Mouse (Mus musculus) fat pad, adult 2 months (tissue): ENCODE data around the gene Heatr5a.

Source experiments
- DNase-seq: peaks from one replicate; pipeline ENCODE4 v3.0.0-alpha.2; 2011; ENCODE audit warnings: low read depth, low spot score; ENCODE audit errors: extremely low read depth

Heatr5a gene

DNA sequence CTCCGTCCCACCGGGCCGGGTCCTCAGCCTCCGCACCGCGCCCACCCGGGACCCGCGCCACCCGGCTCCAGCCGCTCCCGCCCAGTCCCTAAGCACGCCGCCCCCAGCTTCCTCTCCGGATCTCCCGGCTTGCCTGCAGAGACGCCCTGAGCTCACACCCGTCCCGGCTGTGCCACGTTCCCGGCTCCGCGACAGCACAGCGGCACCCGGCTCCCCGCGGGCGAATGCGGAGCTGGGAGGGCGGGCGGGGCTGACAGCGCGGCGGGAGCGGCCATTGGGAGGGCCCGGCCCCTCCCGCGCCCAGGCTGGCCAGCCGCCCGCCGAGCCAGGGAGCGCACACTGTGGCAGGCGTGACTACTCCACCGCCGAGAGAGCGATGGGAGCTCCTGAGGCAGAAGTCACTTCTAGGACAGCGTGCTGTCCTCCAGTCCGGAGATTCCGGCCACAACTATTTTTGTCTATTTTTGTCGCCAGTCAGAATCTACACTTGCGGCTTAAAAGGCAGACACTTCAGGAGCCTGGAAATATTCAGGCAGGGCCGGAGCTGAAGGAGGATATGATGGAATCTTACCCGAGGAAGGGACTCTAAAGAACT is at the start of gene Heatr5a:
Gene Heatr5a, minus strand, starts transcription at position 252 of the 595 bp plus-strand sequence.
- no peak for DNase-seq

DNA sequence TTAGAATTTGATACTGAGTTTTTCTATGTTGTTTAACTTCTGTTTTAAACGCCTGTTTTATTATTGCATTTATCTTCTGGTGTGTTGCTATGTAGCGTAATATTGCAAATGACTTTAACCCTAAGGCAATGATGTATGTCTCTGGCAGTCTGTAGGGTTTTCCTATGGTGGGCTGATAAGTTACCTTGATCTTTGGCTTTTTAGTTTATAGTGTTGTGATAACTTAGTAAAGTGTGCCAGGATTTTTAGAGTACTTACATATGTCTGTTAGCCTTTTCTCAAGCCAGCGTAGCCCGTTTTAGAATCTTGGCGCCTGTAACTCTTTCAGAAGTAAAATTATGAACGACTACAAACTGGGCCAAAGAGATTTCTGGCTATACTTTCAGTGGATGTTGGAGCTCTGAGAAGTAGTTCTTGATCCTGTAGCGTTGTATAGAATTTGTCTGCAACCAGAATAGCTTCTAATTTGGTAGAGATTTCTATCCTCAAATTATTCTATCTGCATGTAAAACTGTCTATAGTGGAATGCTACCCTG is 43.4 kb upstream of the Heatr5a start:
- no peak for DNase-seq

DNA sequence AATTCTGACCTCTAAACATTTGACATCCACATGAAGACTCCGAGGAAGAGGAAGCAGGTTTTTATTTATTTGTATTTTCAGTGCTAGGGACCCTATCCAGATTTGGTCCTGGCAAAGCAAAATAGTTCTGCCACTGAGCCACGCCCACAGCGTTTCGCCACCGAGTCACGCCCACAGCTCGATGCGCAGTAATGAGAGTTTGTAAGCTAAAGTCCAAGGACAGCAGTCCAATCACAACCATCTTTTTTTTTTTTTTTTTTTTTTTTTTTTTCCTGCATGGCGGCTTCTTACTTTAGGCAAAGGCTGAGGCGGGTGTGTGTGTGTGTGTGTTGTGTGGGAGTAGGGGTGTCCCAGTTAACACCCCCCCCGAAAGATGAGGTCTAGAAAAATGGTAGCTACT is 42.9 kb upstream of the Heatr5a start:
- DNase-seq = no peak

DNA sequence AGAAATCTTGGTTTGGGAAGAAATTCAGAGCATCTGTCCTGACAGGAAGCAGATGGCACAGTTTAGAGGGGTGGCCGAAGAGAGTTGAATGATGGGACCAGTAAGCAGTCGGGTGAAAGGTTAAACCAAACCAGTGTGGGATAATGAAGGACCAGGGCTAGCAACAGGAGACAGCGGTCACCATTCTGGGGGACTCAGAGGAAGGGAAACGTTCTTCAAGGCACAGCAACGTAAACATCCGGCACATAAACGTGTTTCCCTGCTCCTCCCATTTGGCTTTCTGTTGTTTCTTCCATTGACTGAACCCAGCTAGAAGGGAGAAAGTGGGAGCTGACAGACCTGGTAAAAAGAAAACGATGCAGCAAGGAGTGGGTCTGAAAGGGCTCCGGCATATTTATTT is 42.2 kb upstream of the Heatr5a start:
- DNase-seq = no peak

DNA sequence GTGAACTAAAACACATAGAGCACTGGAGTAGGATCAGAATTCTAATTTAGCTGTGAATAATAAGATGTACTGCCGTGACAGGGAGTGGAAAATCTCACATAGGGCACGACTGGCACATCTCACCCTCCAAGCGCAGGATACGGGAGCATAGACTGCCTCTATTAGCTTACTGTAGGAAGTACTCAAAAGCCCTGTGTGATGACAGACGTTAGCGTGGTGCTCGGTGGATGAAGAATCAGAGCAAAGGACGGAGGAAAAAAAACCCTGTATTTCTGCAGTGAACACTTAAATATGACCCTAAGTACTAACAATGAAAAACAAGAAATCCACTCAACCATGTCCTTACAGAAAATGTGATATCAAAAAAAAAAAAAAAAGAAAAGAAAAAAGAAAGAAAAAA is 41.0 kb upstream of the Heatr5a start:
- no peak for DNase-seq

DNA sequence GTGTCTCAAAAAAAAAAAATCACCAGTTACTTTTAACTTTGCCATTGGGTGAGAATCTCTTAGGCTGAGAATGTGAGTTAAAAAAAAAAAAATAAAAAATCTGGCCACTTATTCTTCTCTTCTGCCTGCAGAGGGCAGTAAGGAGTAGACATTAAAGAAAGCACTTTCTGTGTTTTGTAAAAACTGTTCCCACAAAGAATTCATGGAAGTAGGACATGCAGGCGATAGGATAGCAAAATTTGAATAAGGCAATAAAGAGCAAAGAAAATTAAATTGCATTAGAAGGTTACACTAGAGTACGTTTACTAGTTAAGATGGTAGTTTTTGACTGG is 39.5 kb upstream of the Heatr5a start:
- DNase-seq = no peak

DNA sequence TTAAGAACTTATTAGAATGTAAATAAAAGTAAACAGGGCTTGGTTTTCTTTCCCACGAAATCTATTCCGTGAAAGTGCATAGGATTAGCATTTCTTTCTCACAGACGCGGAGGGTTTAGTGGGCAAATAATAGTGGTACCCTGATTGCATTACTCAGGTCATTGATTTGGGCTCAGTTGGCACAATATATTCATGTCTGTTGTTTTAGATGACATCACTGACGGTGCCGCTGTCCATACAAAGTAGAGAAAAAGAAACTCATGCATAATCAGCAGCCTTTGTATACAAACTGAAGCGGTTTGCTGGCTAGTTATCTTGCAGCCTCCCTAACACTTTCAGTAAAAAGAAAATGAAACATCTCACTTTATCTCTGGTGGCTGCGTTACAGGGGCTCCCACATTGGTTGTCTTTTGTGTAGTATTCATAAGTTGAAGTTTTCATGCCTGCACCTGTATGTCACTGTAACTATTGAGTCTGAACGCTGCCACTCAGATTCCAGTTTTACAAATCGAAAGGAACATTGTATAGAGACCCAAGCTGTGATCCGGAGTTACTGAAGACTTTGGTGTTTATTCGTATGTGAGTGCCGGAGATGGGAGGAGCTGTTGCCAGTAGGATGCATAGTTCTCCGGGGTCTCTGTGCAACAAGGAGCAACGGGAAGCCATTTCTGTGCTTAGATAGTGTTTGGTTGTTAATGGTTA is 39.0 kb upstream of the Heatr5a start:
- no peak for DNase-seq

DNA sequence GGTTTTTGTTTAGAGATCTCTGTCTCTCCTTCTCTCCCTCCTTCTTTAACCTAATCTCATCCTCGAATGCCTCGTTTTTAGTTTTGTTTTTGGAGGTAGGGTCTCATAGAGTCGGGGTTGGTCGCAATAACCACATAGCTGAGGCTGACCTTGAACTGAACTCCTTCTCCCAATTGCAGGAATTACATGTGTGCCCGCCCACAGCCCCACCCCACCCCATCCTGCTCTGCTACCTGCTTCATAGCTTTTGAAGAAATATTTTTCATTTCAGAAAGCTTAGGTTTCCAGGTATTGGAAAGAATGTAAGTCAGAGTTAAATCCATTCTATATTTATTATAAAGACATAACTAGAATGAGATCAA is 35.5 kb upstream of the Heatr5a start:
- no peak for DNase-seq

DNA sequence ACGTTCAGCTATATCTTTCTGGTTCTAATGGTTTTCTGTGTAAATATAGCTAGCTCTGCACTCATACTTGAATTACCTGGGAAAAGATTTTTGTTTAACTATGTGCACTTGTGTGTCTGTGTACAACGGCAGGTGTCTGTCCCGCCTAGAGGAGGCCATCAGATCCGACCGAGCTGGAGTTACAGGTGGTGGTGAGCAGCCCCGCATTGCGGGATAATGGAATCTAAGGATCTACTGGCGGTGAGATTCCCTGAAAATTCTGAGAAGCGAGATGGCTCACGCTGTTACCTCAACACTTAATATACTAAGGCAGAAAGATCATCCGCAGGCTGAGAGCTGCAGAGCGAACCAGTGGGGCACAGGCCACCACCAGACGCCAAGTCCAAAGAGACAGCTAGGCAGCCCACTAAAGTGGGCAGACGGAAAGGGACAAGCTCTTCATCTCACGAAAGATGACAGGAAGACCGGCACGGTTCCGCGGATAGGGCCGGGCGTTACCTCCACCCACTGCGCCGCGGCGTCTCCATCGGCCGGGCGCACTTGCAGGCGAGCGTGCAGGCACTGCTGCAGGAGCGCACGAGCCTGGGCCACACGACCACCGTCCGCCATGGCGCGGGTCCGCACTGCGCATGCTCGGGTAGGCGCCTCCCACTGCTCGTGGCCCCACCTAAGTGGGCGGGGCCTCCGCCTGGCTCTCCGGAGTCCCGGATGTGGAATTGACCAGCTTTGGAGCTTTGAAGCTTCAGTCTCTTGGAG is 34.9 kb upstream of the Heatr5a start, which contains the start of gene Dtd2:
Gene Dtd2, minus strand, starts transcription at position 625 of the 756 bp plus-strand sequence.
- DNase-seq = no peak

DNA sequence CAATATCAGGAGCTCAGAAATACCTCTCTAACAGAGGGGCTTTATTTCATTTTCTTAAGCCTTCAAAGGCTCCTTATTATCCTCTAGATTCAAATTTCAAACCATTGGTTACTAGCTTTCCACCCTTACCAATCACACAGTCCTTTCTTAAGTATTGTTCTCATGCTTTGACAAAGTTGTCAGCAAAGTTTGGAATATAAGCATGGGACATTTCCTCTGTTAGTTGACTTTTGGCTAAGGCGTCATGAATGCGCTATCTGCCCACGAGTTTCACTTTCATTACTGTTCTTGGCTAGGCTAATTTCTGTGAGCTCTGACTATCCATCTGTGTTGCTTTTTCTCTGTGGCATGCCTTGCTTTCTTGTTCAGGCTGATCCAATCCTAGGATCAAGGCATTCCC is 31.6 kb upstream of the Heatr5a start:
- DNase-seq = no peak

DNA sequence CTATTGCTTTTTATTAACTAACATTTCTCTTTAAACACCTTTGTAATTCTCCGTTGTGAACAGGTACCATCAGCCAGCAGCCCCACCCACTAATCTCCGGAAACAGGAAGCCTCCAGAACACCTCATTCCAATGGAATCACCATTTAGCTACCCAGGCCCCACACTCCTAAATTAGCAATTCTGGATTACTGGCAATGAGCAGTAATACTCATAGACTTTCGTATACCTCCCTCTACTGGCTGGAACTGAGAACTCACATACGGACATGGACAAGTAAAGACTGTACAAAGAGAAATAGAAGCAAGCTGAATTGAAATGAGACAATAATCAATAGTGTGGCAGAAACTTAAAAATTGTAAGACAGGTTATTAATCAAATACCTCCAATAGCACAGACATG is 30.4 kb upstream of the Heatr5a start:
- no peak for DNase-seq

DNA sequence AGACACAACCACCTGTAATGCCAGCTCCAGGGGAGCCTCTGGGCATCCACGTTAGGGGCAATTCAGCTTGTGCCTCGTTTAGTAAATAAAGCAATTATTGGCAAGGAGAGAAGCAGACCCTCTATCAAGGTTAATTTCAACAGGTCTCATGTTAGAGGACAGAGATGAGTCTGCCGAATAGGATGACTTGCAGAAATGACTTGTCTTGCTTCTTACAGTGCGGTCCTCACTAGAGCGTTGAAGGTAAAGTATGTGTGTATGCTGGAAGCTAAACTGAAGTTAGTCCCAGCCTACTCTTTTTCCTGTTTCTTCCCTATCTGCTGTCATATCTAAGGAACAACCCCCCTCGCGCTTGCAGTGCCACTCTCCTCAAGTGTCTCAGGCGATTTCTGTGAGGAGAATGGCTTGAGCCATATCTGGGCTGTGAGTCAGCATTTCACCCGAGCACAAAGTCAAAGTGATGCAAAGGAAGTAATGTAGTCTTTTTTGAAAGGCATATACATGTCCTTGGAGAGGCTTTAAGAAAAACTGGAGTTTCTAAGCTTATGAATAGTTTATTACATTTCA is 27.3 kb upstream of the Heatr5a start:
- no peak for DNase-seq

DNA sequence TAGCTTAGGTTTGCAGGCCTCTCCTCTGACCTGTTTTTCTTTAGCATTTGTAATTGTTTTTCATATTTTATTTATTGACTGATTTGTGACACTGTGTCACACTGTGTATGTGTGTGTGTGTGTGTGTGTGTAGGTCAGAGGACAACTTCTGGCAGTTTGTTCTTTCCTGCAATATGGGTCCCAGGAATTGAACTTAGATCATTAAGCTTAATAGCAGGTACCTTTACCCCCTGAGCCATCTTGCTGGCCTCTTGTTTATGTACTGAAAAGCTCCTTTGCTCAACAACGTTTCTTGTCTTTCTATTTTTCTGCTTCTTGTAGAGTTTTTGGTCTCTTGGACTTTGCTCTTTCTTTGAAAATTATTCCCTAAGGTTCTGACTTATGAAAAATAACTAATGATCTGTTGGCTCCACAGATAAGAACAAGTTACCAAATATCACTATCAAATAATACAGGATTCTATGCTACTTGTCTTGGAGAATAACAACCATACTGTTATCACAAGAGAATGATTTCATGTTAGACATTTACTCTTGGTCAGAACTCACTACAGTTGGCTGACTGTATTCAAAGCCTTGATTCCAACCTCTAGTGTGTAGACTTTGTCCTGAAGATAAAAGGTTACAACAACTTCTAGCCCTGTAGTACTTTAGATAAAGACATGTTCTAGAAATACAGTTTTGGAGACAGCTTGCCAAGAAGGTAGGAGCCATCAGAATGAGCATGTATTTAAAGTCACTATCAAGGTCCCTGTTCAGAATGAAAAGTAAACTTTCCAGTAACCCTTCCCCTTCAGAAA is 24.8 kb upstream of the Heatr5a start:
- no peak for DNase-seq

DNA sequence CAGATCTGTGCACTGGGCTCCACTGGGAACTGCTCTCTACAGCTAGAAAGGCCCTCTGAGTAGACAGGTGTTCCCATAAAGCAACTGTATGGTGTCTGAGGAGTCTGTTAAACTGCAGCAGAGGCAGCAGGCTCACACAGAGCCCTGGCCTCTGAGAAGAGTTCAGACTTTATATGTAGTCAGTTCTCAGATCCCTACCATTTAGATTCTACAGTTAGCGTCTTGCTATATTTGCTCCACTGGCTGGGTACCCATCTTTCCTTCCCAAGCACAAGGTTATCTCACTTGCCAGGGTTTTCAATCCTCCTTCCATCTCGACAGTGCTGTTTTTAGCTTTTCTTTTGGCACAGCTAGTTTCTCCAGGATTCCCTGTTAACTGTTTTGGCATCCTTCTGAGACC is 19.5 kb upstream of the Heatr5a start:
- DNase-seq = no peak

DNA sequence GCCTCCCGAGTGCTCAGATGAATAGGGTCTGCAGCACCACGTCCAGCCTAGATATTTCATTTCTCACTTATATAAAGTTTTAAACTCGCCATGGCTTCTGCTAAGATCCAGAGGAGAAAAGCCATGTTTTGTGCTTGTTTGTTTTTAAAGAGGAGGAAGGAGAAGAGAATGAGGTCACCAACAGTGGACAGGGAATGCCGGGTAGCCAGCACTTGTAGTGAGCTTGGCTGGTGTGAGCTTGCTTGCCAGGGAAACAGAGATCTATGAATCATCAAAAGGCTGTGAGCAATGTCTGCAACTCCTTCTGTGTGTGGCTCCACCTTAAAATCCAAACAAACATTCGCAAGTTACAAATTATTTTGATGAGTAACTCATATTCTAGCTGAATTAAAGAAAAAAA is 17.4 kb upstream of the Heatr5a start:
- no peak for DNase-seq

DNA sequence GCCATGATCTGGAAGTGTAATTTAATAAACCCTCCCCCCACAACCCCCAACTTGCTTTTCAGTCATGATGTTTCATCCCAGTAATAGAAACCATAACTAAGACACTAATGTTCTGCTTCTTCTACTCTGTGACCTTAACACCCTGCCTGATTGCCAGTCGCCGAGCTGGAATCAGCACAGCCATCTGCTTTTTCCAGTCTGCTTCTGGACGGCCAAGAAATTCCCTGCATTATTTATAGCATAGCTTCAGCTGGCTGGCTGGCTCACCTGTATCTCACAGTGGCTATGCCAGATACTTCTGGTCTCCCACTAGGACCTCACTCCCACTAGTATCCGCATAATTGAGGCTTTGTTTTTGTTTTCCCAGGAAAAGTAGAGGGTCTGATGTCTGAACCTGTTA is 14.7 kb upstream of the Heatr5a start:
- DNase-seq = no peak

DNA sequence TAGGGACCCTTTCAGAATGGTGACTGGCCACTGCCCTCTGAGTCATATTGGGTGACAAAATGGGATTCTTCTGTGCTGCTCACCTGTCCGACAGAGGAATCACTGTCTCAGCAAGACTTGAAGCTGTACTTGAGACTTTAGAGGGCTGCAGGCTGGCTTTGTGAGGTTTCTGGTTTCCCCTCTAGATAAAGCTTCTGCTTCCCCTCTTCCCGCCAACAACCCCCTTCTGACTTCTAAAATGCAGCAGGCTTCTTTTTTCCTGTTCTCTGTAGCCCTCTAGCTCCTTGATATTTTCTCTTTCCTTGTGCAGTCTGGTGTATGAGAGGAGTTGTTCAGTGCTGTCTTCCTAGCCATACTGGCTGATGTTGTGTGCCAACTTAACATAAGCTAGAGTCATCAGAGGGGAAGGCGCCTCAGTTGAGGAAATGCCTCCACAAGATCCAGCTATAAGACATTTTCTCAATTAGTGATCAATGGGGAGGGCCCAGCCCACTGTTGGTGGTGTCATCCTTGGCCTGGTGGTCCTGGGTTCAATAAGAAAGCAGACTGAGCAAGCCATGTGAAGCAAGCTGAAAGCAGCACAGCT is 14.1 kb upstream of the Heatr5a start:
- DNase-seq = no peak

DNA sequence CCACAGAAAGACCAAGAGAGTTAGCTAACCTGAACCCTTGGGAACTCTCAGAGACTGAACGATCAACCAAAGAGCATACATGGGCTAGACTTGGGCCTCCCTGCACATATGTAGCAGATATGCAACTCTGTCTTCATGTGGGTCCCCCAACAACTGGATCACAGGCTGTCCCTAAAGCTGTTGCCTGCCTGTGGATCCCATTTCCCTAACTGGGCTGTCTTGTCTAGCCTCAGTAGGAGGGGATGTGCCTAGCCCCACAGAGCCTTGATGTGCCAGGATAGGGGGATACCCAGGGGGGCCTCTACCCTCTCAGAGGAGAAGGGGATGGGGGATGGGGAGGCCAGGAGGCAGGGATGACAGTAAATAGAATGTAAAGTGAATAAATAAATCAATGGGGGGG is 12.5 kb upstream of the Heatr5a start:
- no peak for DNase-seq

DNA sequence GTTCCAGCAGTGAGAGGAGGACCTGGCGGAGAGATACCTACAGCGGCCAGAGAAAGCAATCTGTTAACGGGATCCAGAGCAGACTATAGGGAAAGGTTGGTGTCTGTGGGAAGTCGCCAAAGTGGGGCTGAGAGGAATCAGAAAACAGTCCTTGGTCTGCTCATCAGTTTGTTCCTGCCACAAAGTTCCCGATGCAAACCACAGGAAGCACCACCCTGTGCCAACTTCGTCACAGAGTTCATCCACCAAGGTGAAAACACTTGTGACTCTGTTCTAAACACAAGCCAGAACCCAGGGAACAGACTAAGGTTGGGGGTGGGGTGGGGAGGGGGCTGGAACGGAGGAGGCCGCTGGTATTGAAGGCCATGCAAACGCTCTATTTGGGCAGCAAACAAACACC is 5.4 kb upstream of the Heatr5a start:
- no peak for DNase-seq

DNA sequence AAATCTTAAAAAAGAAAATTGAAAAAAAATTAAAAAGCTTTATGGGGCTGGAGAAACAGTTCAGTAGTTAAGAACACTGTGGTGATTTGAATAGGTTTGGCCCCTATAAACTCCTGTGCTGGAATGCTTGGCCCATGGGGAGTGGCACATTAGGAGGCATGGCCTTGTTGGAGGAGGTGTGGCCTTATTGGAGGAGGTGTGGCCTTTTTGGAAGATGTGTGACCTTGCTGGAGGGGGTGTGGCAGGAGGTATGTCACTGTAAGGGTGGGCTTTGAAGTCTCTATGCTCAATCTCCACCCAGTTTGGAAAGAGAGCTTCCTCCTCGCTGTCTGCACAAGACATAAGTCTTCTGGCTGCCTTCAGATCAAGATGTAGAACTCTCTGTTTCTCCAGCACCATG is 3.3 kb upstream of the Heatr5a start:
- no peak for DNase-seq
